Mouse (Mus musculus) hindbrain, embryonic 12.5 days (tissue): Measurements from ENCODE around the gene Khk. TPM values are rescaled to one million over a fixed set of nuclear protein-coding genes. Genes with fewer than 3 reads are reported as not detected.

Source experiments
- ATAC-seq: fragments of 200-750 bp; cut with Nextera tagmentation; 2 replicates; pipeline ENCODE4 v1.8.0; 2017; ENCODE audit warnings: moderate TSS enrichment; ENCODE audit not compliant: low FRiP score
- H3K27ac ChIP-seq: fragments of 300-500 bp; sonication (generic); 2 replicates; pipeline ENCODE4 v1.5.1; 2016; ENCODE audit warnings: mild to moderate bottlenecking
- H3K27me3 ChIP-seq: fragments of 300-500 bp; sonication (generic); 2 replicates; pipeline ENCODE4 v1.6.1; 2016; ENCODE audit warnings: mild to moderate bottlenecking
- H3K36me3 ChIP-seq: fragments of 300-500 bp; sonication (generic); 2 replicates; pipeline ENCODE4 v1.6.1; 2016; ENCODE audit warnings: mild to moderate bottlenecking
- H3K4me1 ChIP-seq: fragments of 300-500 bp; sonication (generic); 2 replicates; pipeline ENCODE4 v1.6.1; 2016
- H3K4me2 ChIP-seq: fragments of 300-500 bp; sonication (generic); replicated peaks from 2 replicates; pipeline ENCODE4 v1.6.1; 2016; ENCODE audit warnings: mild to moderate bottlenecking
- H3K4me3 ChIP-seq: fragments of 300-500 bp; sonication (generic); 2 replicates; pipeline ENCODE4 v1.5.1; 2016; ENCODE audit warnings: mild to moderate bottlenecking
- H3K9ac ChIP-seq: fragments of 300-500 bp; sonication (generic); 2 replicates; pipeline ENCODE4 v1.6.1; 2016; ENCODE audit warnings: mild to moderate bottlenecking, moderate library complexity
- H3K9me3 ChIP-seq: fragments of 300-500 bp; sonication (generic); replicated peaks from 2 replicates; pipeline ENCODE4 v1.6.1; 2016; ENCODE audit warnings: mild to moderate bottlenecking
- WGBS: fragments of 180-500 bp; shearing (Covaris S2); methylation state at CpG from one replicate; pipeline ENCODE4 v1.1.7; 2016; 5-methylcytosine and 5-hydroxymethylcytosine counted together
- polyA plus RNA-seq: library from polyadenylated mRNA; unstranded; fragments of >200 nt; fragmentation: Nextera tagmentation; extraction: Ambion mirVana; gene quantifications from 2 replicates; pipeline ENCODE4 v1.2.1, GENCODE M21; 2016

Khk gene
- polyA plus RNA-seq, 1 experiment from 2014 or later, result 5.6 TPM

- H3K4me1 ChIP-seq, result peaks cover 22% of the 10 kb centered on the region
- no peaks in the 10 kb centered on the region; the same call in 1 of the 2 replicates for H3K27me3 ChIP-seq
- no peak overlapping the region for H3K4me3 ChIP-seq
- H3K9ac ChIP-seq, result no peak overlapping the region
- peaks cover 14% of the 10 kb centered on the region for H3K36me3 ChIP-seq
- H3K4me2 ChIP-seq, result no peak overlapping the region
- WGBS, result 84% methylated on average over 10 of the region's 10 CpGs
- no peak overlapping the region for H3K27ac ChIP-seq
- no peaks in the 10 kb centered on the region for H3K9me3 ChIP-seq
- no peak for ATAC-seq
Measured at GRCm38 (mm10) chr5:30961545-30962505, 40.6 kb downstream of the Khk start.

GRCm38 (mm10) chr5:30963916-30964315, 42.7 kb downstream of the Khk start:
- Histone ChIP-seq H3K36me3 (no peaks in the 10 kb centered on the region), H3K27ac (no peak overlapping the region), H3K27me3 (peaks cover 3% of the 10 kb centered on the region; the same call in 1 of the 2 replicates), H3K9ac (no peak overlapping the region), H3K4me1 (peaks cover 5% of the 10 kb centered on the region), H3K9me3 (no peaks in the 10 kb centered on the region), H3K4me2 (no peak overlapping the region), H3K4me3 (no peak overlapping the region)
- no peak for ATAC-seq
- WGBS, result 76% methylated on average over 3 of the region's 3 CpGs

- H3K4me2 ChIP-seq, result no peak overlapping the region
- no peak overlapping the region for H3K4me3 ChIP-seq
- peaks cover 3% of the 10 kb centered on the region; the same call in 1 of the 2 replicates for H3K27me3 ChIP-seq
- H3K36me3 ChIP-seq, result no peaks in the 10 kb centered on the region
- no peak overlapping the region for H3K27ac ChIP-seq
- H3K9me3 ChIP-seq, result no peaks in the 10 kb centered on the region
- 88% methylated on average over 4 of the region's 4 CpGs for WGBS
- no peaks in the 10 kb centered on the region for H3K4me1 ChIP-seq
- ATAC-seq, result no peak
- H3K9ac ChIP-seq, result no peak overlapping the region
Measured at GRCm38 (mm10) chr5:30966189-30966588, 45.0 kb downstream of the Khk start.

- ATAC-seq, result no peak
- Histone ChIP-seq H3K27me3 (peaks cover 3% of the 10 kb centered on the region; the same call in 1 of the 2 replicates), H3K27ac (no peak within 1 kb of the TSS), H3K36me3 (no peaks in the 10 kb centered on the region), H3K4me2 (no peak within 1 kb of the TSS), H3K9me3 (no peaks in the 10 kb centered on the region), H3K9ac (no peak within 1 kb of the TSS), H3K4me1 (no peaks in the 10 kb centered on the region), H3K4me3 (no peak within 1 kb of the TSS)
- WGBS, result 74% methylated on average over 8 of the region's 8 CpGs
Measured at GRCm38 (mm10) chr5:30968416-30968815, 47.2 kb downstream of the Khk start, which contains the start of gene Tcf23. TSS of gene Tcf23 (plus strand) at chr5:30968662.

- WGBS, result 89% methylated on average over 2 of the region's 2 CpGs
- H3K27me3 ChIP-seq, result peaks cover 3% of the 10 kb centered on the region
- no peak for ATAC-seq
Measured at GRCm38 (mm10) chr5:30969440-30969839, 48.2 kb downstream of the Khk start.

GRCm38 (mm10) chr5:30974870-30975656, 53.8 kb downstream of the Khk start:
- H3K4me2 ChIP-seq, result no peak overlapping the region
- H3K9me3 ChIP-seq, result no peaks in the 10 kb centered on the region
- no peak overlapping the region for H3K9ac ChIP-seq
- no peak for ATAC-seq
- H3K36me3 ChIP-seq, result no peaks in the 10 kb centered on the region
- H3K27me3 ChIP-seq, result no peaks in the 10 kb centered on the region; the same call in 1 of the 2 replicates
- no peak overlapping the region for H3K27ac ChIP-seq
- WGBS, result 76% methylated on average over 9 of the region's 9 CpGs
- no peaks in the 10 kb centered on the region for H3K4me1 ChIP-seq
- no peak overlapping the region for H3K4me3 ChIP-seq

More at GRCm38 (mm10) chr5:30969440-30969839, 48.2 kb downstream of the Khk start:
- Histone ChIP-seq H3K36me3 (no peaks in the 10 kb centered on the region), H3K27ac (no peak overlapping the region), H3K4me1 (no peaks in the 10 kb centered on the region), H3K9ac (no peak overlapping the region), H3K4me2 (no peak overlapping the region), H3K4me3 (no peak overlapping the region), H3K9me3 (no peaks in the 10 kb centered on the region)

Other genes with a start within 250 kb of the Khk start
- 135 and 156 TPM in 2 replicates for gene Dpysl5, start 209.9 kb upstream of the Khk start, polyA plus RNA-seq
- gene Mapre3, start 106.8 kb upstream of the Khk start, polyA plus RNA-seq, result 73.1 and 81.0 TPM in 2 replicates
- gene Tmem214, start 53.4 kb upstream of the Khk start, polyA plus RNA-seq, result 66.8 and 68.5 TPM in 2 replicates
- gene Agbl5, start 32.7 kb upstream of the Khk start, polyA plus RNA-seq, result 32.4 and 36.9 TPM in 2 replicates
- 256 and 303 TPM in 2 replicates for gene Ost4, start 13.6 kb upstream of the Khk start, polyA plus RNA-seq
- 121 and 122 TPM in 2 replicates for gene Emilin1, start 8.0 kb upstream of the Khk start, polyA plus RNA-seq
- gene Cgref1, start 24.2 kb downstream of the Khk start, polyA plus RNA-seq, result 12.4 and 14.2 TPM in 2 replicates
- 120 and 127 TPM in 2 replicates for gene Preb, start 38.9 kb downstream of the Khk start, polyA plus RNA-seq
- not detected in 2 replicates for gene Tcf23, start 47.2 kb downstream of the Khk start, polyA plus RNA-seq
- 119 and 122 TPM in 2 replicates for gene Atraid, start 126.9 kb downstream of the Khk start, polyA plus RNA-seq
- gene Slc5a6, start 127.5 kb downstream of the Khk start, polyA plus RNA-seq, result 13.8 and 14.0 TPM in 2 replicates
- gene Cad, start 133.3 kb downstream of the Khk start, polyA plus RNA-seq, result 32.2 and 32.4 TPM in 2 replicates
- gene Dnajc5g, start 184.9 kb downstream of the Khk start, polyA plus RNA-seq, result not detected in 2 replicates
- 15.7 and 16.2 TPM in 2 replicates for gene Slc30a3, start 186.8 kb downstream of the Khk start, polyA plus RNA-seq
- gene Trim54, start 195.3 kb downstream of the Khk start, polyA plus RNA-seq, result 0.40 and 0.86 TPM in 2 replicates
- not detected in 2 replicates for gene Ucn, start 217.4 kb downstream of the Khk start, polyA plus RNA-seq
- 50.1 and 54.4 TPM in 2 replicates for gene Mpv17, start 232.8 kb downstream of the Khk start, polyA plus RNA-seq